Mouse (Mus musculus) heart, embryonic 10.5 days (tissue): ENCODE results near the gene Stk11ip. TPM values are rescaled to one million over a fixed set of nuclear protein-coding genes. Genes with fewer than 3 reads are reported as not detected.

Experiments used
- DNase-seq: peaks from one replicate; pipeline ENCODE4 v3.0.0-alpha.2; 2017; ENCODE audit warnings: low spot score
- H3K27ac ChIP-seq: fragments of 300-500 bp; sonication (generic); 2 replicates; pipeline ENCODE4 v1.5.1; 2016; ENCODE audit warnings: mild to moderate bottlenecking
- H3K27me3 ChIP-seq: fragments of 300-500 bp; sonication (generic); 2 replicates; pipeline ENCODE4 v1.6.1; 2016; ENCODE audit warnings: mild to moderate bottlenecking; ENCODE audit not compliant: poor library complexity, insufficient read depth, severe bottlenecking
- H3K36me3 ChIP-seq: fragments of 300-500 bp; sonication (generic); 2 replicates; pipeline ENCODE4 v1.6.1; 2016; ENCODE audit warnings: mild to moderate bottlenecking, moderate library complexity
- H3K4me1 ChIP-seq: fragments of 300-500 bp; sonication (generic); 2 replicates; pipeline ENCODE4 v1.6.1; 2016; ENCODE audit warnings: mild to moderate bottlenecking
- H3K4me3 ChIP-seq: fragments of 300-500 bp; sonication (generic); 2 replicates; pipeline ENCODE4 v1.5.1; 2016; ENCODE audit warnings: mild to moderate bottlenecking, moderate library complexity
- H3K9me3 ChIP-seq: fragments of 300-500 bp; sonication (generic); 2 replicates; pipeline ENCODE4 v1.6.1; 2016; ENCODE audit warnings: mild to moderate bottlenecking, moderate library complexity
- whole genome bisulfite sequencing: fragments of 180-500 bp; shearing (Covaris S2); methylation state at CpG from one replicate; pipeline ENCODE4 v1.1.7; 2016; 5-methylcytosine and 5-hydroxymethylcytosine counted together
- polyA plus RNA-seq: library from polyadenylated mRNA; unstranded; fragments of >200 nt; fragmentation: Nextera tagmentation; extraction: Ambion mirVana; gene quantifications from 2 replicates; pipeline ENCODE4 v1.2.1, GENCODE M21; 2016

Stk11ip gene
- polyA plus RNA-seq = 20.2 and 22.3 TPM in 2 replicates

- no peaks in the 10 kb centered on the region for H3K27me3 ChIP-seq
- H3K36me3 ChIP-seq = peaks cover 20% of the 10 kb centered on the region
- peak within 1 kb of the TSS; percentile 71 for H3K4me3 ChIP-seq
- H3K9me3 ChIP-seq = no peaks in the 10 kb centered on the region
- DNase-seq = peak; percentile 98
- H3K4me1 ChIP-seq = peaks cover 26% of the 10 kb centered on the region
- under 1% methylated on average over 46 of the region's 46 CpGs for WGBS
- peak within 1 kb of the TSS; percentile 89 for H3K27ac ChIP-seq
Observed at GRCm38 (mm10) chr1:75521321-75522031, at the start of gene Stk11ip. TSS of gene Stk11ip (plus strand) at chr1:75521529.

- no peak for DNase-seq
- Histone ChIP-seq H3K27me3 (peaks cover 70% of the 10 kb centered on the region), H3K27ac (no peak overlapping the region), H3K36me3 (peaks cover 51% of the 10 kb centered on the region), H3K4me1 (peaks cover 32% of the 10 kb centered on the region), H3K9me3 (no peaks in the 10 kb centered on the region), H3K4me3 (no peak overlapping the region)
- WGBS = 91% methylated on average over 11 of the region's 11 CpGs
Observed at GRCm38 (mm10) chr1:75476441-75476840, 44.9 kb upstream of the Stk11ip start.

- WGBS = 13% methylated on average over 35 of the region's 35 CpGs
- peak overlapping the region; percentile 89 for H3K4me3 ChIP-seq
- H3K27me3 ChIP-seq = peaks cover 70% of the 10 kb centered on the region
- DNase-seq = peak; percentile 93
- peaks cover 48% of the 10 kb centered on the region for H3K36me3 ChIP-seq
- H3K27ac ChIP-seq = no peak overlapping the region
- no peaks in the 10 kb centered on the region for H3K9me3 ChIP-seq
- H3K4me1 ChIP-seq = peaks cover 32% of the 10 kb centered on the region
Observed at GRCm38 (mm10) chr1:75477264-75477965, 43.9 kb upstream of the Stk11ip start.

- DNase-seq = no peak
- WGBS = 49% methylated on average over 3 of the region's 3 CpGs
- Histone ChIP-seq H3K27me3 (peaks cover 70% of the 10 kb centered on the region), H3K4me3 (peak overlapping the region; percentile 89), H3K9me3 (no peaks in the 10 kb centered on the region), H3K27ac (no peak overlapping the region), H3K4me1 (peaks cover 38% of the 10 kb centered on the region), H3K36me3 (peaks cover 43% of the 10 kb centered on the region)
Observed at GRCm38 (mm10) chr1:75477966-75478290, 43.4 kb upstream of the Stk11ip start.

- Histone ChIP-seq H3K4me3 (peak overlapping the region; percentile 89), H3K27me3 (peaks cover 70% of the 10 kb centered on the region), H3K4me1 (peaks cover 34% of the 10 kb centered on the region), H3K36me3 (peaks cover 37% of the 10 kb centered on the region), H3K9me3 (no peaks in the 10 kb centered on the region), H3K27ac (peak overlapping the region; percentile 92)
- no peak for DNase-seq
- under 1% methylated on average over 24 of the region's 25 CpGs for WGBS
Observed at GRCm38 (mm10) chr1:75478497-75478896, 42.8 kb upstream of the Stk11ip start.

GRCm38 (mm10) chr1:75478916-75479634 lies 42.3 kb upstream of the Stk11ip start, which contains the start of the genes Chpf and Tmem198:
TSS of gene Chpf (minus strand) at chr1:75479307.
TSS of gene Tmem198 (plus strand) at chr1:75479532.
- H3K9me3 ChIP-seq = no peaks in the 10 kb centered on the region
- under 1% methylated on average over 76 of the region's 76 CpGs for WGBS
- H3K4me1 ChIP-seq = peaks cover 32% of the 10 kb centered on the region
- peak within 1 kb of the TSS; percentile 92 for H3K27ac ChIP-seq
- H3K36me3 ChIP-seq = peaks cover 31% of the 10 kb centered on the region
- peak; percentile 99 for DNase-seq
- peaks cover 70% of the 10 kb centered on the region for H3K27me3 ChIP-seq
- H3K4me3 ChIP-seq = peak within 1 kb of the TSS; percentile 89

GRCm38 (mm10) chr1:75479635-75479989 lies 41.7 kb upstream of the Stk11ip start:
- Histone ChIP-seq H3K36me3 (peaks cover 26% of the 10 kb centered on the region), H3K9me3 (no peaks in the 10 kb centered on the region), H3K27me3 (peaks cover 71% of the 10 kb centered on the region), H3K4me3 (peak overlapping the region; percentile 89), H3K4me1 (peaks cover 32% of the 10 kb centered on the region), H3K27ac (0 out of 2 replicates have a peak overlapping the region, but pooled peaks have one; percentile 92)
- no peak for DNase-seq
- WGBS = 2% methylated on average over 23 of the region's 24 CpGs

- Histone ChIP-seq H3K36me3 (peaks cover 22% of the 10 kb centered on the region), H3K27ac (no peak overlapping the region), H3K9me3 (no peaks in the 10 kb centered on the region), H3K27me3 (peaks cover 71% of the 10 kb centered on the region), H3K4me3 (peak overlapping the region; percentile 89), H3K4me1 (peaks cover 32% of the 10 kb centered on the region)
- WGBS = 24% methylated on average over 13 of the region's 13 CpGs
- DNase-seq = no peak
Observed at GRCm38 (mm10) chr1:75480036-75480435, 41.3 kb upstream of the Stk11ip start.

- WGBS = 79% methylated on average over 7 of the region's 7 CpGs
- H3K27me3 ChIP-seq = peaks cover 71% of the 10 kb centered on the region
- H3K9me3 ChIP-seq = no peaks in the 10 kb centered on the region
- no peak overlapping the region for H3K27ac ChIP-seq
- no peak overlapping the region for H3K4me3 ChIP-seq
- DNase-seq = no peak
- H3K36me3 ChIP-seq = peaks cover 20% of the 10 kb centered on the region
- peaks cover 32% of the 10 kb centered on the region for H3K4me1 ChIP-seq
Observed at GRCm38 (mm10) chr1:75480735-75481134, 40.6 kb upstream of the Stk11ip start.

GRCm38 (mm10) chr1:75486561-75486960 lies 34.8 kb upstream of the Stk11ip start:
- 14% methylated on average over 24 of the region's 24 CpGs for WGBS
- peaks cover 30% of the 10 kb centered on the region for H3K4me1 ChIP-seq

GRCm38 (mm10) chr1:75487040-75487404 lies 34.3 kb upstream of the Stk11ip start:
- 3% methylated on average over 13 of the region's 13 CpGs for WGBS

More at GRCm38 (mm10) chr1:75486561-75486960, 34.8 kb upstream of the Stk11ip start:
- Histone ChIP-seq H3K27ac (no peak overlapping the region), H3K9me3 (no peaks in the 10 kb centered on the region), H3K36me3 (peaks cover 46% of the 10 kb centered on the region), H3K4me3 (peak overlapping the region; percentile 61), H3K27me3 (peaks cover 89% of the 10 kb centered on the region)
- DNase-seq = no peak

GRCm38 (mm10) chr1:75487405-75488161 lies 33.7 kb upstream of the Stk11ip start:
- 1% methylated on average over 62 of the region's 62 CpGs for WGBS
- H3K4me1 ChIP-seq = peaks cover 31% of the 10 kb centered on the region
- H3K27ac ChIP-seq = no peak overlapping the region; the same call in 1 of the 2 replicates
- peaks cover 56% of the 10 kb centered on the region for H3K36me3 ChIP-seq
- peaks cover 84% of the 10 kb centered on the region for H3K27me3 ChIP-seq
- H3K9me3 ChIP-seq = no peaks in the 10 kb centered on the region
- peak overlapping the region; percentile 61 for H3K4me3 ChIP-seq
- DNase-seq = peak; percentile 91

More at GRCm38 (mm10) chr1:75487040-75487404, 34.3 kb upstream of the Stk11ip start:
- no peak for DNase-seq
- Histone ChIP-seq H3K27ac (no peak overlapping the region), H3K9me3 (no peaks in the 10 kb centered on the region), H3K27me3 (peaks cover 86% of the 10 kb centered on the region), H3K4me3 (peak overlapping the region; percentile 61), H3K4me1 (peaks cover 31% of the 10 kb centered on the region), H3K36me3 (peaks cover 50% of the 10 kb centered on the region)
